Mouse (Mus musculus): ENCODE results near the gene Pcnp.

Gene Pcnp

GRCm38 (mm10) chr16:56034566-56034965 is 5.0 kb upstream of the Pcnp start:
- DNase-seq: no peak

GRCm38 (mm10) chr16:56028722-56029551 is 602 bp downstream of the Pcnp start:
- no peak for DNase-seq

GRCm38 (mm10) chr16:56027854-56028629 is 1.5 kb downstream of the Pcnp start:
- DNase-seq: no peak

- DNase-seq: no peak
These were observed 9.9 kb downstream of the Pcnp start for GRCm38 (mm10) chr16:56019660-56020059.

- no peak for DNase-seq
These were observed 15.5 kb downstream of the Pcnp start for GRCm38 (mm10) chr16:56014076-56014475.

- no peak for DNase-seq
These were observed 16.5 kb downstream of the Pcnp start for GRCm38 (mm10) chr16:56012789-56013743.

- DNase-seq: no peak
These were observed 20.7 kb downstream of the Pcnp start for GRCm38 (mm10) chr16:56008862-56009261.

- DNase-seq: no peak
These were observed 22.7 kb downstream of the Pcnp start for GRCm38 (mm10) chr16:56006798-56007197.

GRCm38 (mm10) chr16:55994235-55994634 is 35.3 kb downstream of the Pcnp start:
- DNase-seq: no peak

GRCm38 (mm10) chr16:55990311-55990710 is 39.2 kb downstream of the Pcnp start:
- DNase-seq: no peak

GRCm38 (mm10) chr16:55986001-55986400 is 43.5 kb downstream of the Pcnp start:
- no peak for DNase-seq

- DNase-seq: no peak
These were observed 54.6 kb downstream of the Pcnp start for GRCm38 (mm10) chr16:55974903-55975285.

- peak; percentile 86 for DNase-seq
These were observed 55.2 kb downstream of the Pcnp start for GRCm38 (mm10) chr16:55974256-55974902.

GRCm38 (mm10) chr16:55973431-55974255 is 55.9 kb downstream of the Pcnp start, which contains the start of gene Zbtb11:
Zbtb11 (plus strand) TSS chr16:55973883.
- peak; percentile 99 for DNase-seq

- DNase-seq: no peak
These were observed 56.8 kb downstream of the Pcnp start for GRCm38 (mm10) chr16:55972626-55973201.

- no peak for DNase-seq
These were observed 57.6 kb downstream of the Pcnp start for GRCm38 (mm10) chr16:55971735-55972615.

- no peak for DNase-seq
These were observed 59.1 kb downstream of the Pcnp start for GRCm38 (mm10) chr16:55970416-55970815.

GRCm38 (mm10) chr16:55969147-55969546 is 60.4 kb downstream of the Pcnp start:
- DNase-seq: no peak

- no peak for DNase-seq
These were observed 62.3 kb downstream of the Pcnp start for GRCm38 (mm10) chr16:55967221-55967620.

All from right cerebral cortex, postnatal 25 days (tissue).